Mouse (Mus musculus): ENCODE data around the gene Gm28729.

Gm28729 gene

DNA sequence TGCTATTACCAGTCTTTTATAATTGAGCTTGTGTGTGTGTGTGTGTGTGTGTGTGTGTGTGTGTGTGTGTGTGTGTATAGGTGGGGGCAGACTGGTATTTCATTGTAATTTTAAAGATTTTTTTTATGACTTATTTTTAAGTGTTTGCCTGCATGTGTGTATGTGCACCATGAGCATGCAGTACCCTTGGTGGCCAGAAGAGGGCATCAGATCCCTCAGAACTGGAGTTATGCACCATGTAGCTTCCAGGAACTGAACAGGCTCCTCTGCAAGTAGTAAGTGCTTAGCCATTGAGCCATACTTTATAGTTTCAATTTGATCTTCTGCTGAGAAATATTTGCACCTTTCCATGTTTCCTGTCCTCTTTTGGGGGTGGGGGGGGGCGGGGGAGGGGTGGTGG, 63.5 kb downstream of the Gm28729 start:
- no peak for DNase-seq (ENCODE audit: low spot score in 2 of 2)

DNA sequence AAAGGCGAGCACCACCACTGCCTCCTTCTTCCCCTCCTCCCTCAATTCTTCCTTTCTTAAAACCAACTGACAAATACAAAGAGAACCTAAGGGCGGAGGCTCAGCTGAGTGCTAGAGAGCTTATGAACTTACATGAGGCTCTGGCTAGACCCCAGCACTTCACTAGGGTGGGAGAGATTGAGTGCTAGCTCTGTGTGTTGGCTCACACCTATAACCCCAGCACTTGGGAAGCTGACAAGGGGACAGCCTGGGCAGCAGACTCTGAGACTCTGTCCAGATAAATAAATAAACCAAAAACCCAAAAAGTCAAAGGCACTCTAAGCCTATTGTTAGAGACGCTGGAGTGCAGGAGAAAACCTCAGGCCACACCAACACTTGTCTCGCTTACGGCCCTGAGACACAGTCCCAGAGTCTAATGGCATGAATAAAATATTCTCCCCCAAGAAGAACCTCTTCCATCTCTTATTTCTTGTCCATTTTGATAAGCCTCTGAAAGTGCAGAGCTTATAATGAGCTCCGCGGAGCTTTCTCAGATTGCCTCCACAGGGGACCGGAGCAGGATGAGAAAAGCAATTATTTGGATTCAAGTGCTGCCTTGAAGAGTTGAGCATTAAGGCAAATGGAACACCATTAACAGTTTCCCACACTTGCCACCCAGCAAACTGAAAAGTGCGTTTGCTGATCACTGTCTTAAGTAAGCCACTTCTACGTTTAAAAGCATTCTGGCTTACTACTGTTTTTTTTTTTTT, 64.8 kb downstream of the Gm28729 start:
- no peak for DNase-seq (ENCODE audit: low spot score in 2 of 2)

DNA sequence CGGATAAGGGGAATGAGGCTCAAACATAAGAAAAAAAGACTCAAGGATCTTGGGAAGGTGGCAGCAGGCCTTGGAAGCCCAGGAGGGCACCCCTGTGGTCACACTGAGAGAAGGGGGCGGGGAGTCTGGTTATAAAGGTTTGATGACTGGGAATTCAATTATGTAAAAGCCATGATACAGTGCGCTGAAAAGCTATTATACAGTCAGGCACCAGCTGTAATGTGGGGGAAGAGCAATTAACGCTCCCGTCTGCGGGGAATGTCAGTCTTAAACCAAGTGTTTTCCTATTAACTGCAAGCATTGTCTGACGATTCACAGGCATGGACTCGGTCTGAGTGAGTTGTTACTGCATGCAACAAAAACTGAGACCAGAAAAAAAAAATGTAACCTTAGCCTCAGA, 69.4 kb downstream of the Gm28729 start:
- no peak for DNase-seq (ENCODE audit: low spot score in 2 of 2)

DNA sequence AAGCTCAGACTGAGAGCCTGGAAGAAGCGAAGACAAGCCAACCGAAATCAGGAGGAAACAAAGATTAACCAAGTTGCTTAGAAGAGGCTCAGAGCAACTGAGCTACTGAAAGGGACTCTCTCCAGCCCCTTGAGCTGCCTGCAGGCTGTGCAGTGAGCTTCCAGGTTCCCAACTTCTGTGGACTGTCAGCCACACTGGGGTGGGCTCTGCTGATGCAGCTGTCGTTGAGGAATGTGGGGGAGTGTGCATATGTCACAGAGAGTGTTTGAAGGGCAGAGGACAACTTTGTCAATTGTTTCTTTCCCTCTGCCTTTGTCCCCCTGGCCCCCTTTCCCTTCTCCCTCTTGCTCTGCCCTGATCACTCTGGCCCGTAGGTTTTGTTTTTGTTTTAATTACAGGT, 72.1 kb downstream of the Gm28729 start:
- no peak for DNase-seq (ENCODE audit: low spot score in 2 of 2)

DNA sequence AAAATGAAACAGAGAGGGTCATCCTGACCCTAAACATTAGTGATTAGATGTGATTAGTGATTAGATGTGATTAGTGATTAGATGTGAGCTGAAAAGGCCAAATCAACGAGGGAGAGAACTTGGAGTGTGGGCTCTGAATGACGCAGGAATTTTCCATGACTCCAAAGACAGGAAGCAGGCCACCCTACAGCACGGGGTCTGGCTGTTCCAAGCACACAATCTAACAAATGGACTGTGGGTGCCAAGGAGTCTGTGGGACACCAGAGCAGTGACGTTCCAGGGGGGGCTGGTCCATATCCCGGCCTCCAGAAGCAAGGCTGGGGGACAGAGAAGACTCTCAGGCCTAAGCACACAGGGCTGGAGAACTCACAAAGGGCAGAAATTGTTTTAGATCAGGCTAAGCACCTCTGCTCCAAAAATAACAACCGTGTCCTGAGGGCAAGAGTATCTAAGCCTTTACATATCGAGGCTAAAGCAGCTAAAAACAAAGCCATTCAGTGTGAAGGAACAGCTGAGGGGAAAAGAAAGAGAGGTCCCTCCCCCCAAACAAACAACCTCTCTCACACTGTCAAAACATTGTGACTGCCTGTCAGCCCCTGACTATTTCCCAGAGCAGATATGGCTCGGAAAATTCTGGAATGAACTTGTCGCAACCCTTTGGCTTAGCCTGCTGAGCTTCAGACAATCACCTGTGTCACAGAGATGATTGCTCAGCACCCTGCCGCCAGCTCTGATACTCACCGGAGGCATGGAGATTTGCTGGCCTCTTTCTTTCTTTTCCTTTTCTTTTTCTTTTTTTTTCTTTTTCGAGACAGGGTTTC, 74.0 kb downstream of the Gm28729 start:
- no peak for DNase-seq (ENCODE audit: low spot score in 2 of 2)

DNA sequence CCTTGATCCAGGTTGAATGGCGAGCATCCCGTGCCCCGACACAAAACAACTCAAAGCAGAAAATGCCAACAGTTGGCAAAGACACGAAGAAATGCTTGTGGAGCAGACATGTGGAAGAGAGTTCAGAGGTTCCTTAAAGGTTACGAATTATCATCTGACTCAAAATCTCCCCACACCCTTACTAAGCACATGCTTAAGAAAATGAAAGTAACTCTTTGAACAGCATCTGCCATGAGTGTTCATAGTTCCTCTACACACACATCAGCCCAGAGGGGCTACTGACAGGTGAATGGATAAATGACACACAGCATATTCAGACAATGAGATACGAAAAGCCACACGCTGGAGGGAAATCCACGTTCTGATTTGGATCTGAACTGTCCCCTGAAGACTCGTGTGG, 75.5 kb downstream of the Gm28729 start:
- no peak for DNase-seq (ENCODE audit: low spot score in 2 of 2)

DNA sequence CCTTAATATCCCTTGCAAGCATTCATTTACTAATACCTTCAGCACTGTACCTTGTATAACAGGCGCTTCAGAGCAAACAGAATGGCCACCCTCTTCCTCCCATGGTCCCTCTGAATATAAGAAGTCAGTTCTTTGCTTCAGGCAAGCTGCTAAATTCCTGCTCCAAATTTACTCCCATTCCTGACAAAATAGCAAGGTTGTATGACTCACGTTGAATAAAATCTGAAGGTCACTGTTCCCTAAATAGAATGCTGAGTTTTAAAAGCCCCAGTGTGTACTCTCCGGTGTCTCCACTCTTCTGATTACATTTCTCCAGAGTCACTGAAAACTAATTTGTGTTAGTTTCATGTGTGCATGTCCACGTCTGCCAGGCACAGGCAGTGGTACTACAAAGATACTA, 79.7 kb downstream of the Gm28729 start:
- DNase-seq (ENCODE audit: low spot score in 2 of 2) = no peak

DNA sequence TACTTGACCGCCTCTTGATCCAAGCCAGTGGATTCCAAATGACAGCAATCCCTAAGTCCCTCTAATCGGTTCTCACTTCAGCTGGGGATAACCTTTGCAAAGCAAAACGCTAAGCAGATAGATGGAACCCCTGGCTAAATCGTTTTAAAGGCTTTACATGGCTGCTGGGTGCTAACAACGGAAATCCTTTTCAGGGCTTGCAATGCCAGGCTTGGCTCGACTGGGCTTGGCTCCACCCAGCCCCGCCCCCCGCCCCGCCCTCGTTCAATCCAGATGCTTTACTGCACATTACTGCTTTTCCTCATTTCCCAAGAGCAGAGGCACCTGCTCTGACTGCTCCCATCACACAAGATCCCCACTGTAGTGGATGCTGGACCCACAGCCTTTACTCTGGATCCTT, 83.0 kb downstream of the Gm28729 start:
- DNase-seq (ENCODE audit: low spot score in 2 of 2) = no peak

DNA sequence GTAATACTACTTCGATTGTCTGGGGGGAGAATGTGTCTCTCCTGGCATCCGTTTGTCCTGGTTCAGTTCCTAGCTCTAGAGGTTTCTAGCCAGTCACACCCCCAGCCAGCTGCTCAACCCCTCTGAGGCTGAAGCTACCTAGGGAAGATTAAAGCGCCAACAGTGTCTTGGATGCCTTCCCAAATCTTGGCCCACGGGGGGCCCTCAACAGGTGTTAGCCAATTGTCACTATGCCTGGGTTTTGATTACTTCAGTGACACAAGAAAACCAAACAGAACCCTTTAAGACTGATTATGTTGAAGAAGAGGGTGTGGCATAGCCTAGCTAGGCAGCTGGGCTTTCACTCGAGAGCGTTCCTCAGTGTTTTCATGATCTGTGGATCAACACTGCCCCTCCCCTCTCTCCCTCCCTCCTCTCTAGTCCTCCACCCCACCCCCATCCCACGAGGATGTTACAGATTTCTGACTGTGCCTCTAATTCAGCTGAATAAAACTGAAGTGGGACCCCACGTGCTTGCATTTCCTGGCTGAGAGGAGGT, 86.7 kb downstream of the Gm28729 start:
- DNase-seq (ENCODE audit: low spot score in 2 of 2) = no peak

DNA sequence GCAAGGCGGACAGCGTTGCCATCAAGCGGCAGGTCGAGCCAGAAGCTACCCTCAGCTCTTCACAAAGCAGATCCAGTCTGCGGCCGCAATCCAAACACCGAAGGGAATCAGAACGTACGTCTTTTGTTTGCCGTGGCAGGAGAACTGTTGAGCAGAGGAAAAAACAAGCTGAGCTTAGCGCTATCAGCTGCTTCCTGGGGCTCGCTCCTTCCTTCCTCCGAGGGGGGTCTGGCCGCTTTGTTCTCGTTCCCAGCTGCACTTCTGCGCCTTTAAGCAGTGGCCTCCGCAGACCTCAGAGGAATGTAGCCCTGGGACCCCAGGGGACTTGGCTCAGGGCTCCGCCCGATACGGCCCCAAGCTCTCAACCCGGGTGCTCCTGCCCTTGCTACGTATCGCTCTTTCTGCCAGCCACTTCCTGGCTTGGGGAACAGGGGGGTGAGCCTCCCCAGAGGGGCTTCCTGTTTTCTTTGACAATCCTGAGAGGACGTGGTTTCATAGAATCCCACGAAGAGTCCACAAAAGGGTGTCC, 87.2 kb downstream of the Gm28729 start:
- DNase-seq (ENCODE audit: low spot score in 2 of 2) = peak in 1 of 2 experiments; percentile 12

DNA sequence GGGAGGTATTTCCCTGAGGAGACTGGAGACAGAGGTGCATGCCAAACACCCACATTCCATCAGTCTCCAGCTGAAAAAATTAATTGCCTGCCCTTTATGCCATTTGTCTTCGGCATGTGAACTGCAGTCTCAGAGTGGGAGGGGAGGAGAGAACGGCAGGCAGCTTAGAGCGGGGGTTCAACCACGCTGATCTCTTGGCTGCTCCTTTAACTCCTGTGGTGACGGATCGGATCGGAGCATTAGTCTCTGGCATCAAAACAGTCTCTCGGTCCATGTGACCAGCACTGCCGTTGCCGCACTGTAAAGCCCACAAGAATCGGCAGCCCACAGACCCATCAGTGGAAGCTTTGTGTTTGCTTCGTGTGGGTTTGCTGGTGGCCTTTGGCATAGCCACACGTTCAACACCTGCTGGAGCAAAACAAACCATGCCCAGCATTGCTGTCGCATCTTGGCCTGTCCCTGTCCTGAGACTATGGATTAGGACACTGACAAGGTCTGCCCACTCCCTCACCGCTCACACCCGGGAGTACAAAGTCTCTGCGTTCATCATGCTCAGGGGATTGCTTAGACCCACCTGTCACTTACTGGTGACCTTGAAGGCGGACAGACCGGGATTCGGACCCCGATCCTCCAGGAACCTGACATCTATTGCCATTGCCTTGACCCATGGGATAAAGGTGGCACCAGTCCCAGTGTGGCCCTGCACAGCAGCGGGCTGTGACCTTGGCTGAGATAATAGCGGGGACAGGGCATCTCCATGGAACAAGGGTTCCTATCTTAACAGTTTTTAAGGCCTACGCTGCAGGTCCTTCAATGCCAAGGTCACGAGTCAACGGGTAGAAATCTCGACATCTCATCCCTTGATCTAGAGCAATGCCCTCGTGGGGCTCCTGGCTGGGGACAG, 87.9 kb downstream of the Gm28729 start:
- DNase-seq (ENCODE audit: low spot score in 2 of 2) = no peak
